Mouse (Mus musculus) E14TG2a.4 (cell line): ENCODE results near the gene Shq1.

Experiments
- CTCF ChIP-seq: conservative IDR thresholded peaks from 2 replicates; pipeline ENCODE4 v1.5.1; 2014; ENCODE audit warnings: low read length
- NANOG ChIP-seq: IDR thresholded peaks from 2 replicates; pipeline ENCODE4 v1.6.1; 2014; ENCODE audit warnings: borderline replicate concordance, low read length, mixed read lengths

DNA sequence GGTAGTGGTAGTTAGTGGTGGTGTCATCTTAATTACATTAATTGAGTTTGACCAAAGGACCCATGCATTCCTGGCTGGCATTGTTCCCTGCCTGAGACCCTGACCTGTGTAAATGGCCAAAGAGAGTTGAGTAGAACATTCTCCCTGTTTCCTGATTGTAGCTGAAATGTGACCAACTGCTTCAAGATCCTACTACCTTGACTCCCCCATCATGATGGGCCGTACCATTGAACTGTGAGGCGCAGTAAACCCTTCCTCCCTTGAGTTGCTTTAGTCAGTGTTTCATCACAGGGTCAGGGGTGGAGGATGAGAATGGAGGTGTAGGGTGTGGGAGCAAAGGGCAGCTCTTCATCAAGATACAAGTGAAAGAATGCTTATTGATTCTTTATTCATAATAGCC lies 7.7 kb upstream of the Shq1 start:
- TF ChIP-seq CTCF = no peak
- no peak for TF ChIP-seq NANOG
